ENCODE assay signal across 8 mouse cellular contexts in the genomic region with DNA sequence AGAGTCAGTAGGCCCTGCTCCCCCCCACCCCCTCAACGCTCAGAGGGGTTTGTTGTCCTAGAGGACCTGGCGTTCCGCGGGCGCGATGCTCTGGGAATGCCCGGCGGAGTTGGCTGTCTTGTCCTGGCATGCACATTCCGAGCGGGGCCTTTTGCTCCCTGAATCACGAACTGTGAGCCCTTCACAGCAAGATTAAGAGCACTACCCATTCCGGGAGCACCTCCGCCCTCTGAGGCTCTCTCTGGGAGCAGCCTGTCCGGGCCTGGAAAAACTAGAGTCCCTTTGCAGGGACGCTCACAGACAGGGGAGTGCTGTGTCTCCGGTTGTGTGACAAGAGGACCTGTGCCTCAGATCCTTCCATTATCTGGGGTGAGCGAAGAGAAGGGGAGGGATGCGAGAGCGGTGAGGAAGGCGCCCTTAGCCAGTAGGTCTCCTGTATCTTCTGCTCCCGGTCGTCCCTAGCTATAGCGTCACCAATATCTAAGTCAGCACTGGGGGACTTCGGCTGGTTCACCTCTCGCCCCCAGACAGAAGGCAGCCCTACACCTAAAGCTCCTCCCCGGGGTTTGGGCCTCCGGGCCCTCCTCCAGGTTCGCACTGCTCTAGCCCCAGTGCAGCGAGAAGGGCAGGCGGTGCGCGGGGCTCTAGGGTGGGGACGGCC. TPM values are rescaled to one million over a fixed set of nuclear protein-coding genes. Genes with fewer than 3 reads are reported as not detected.
DNase-seq lines count a peak whose midpoint lies in the region; ATAC-seq and TF ChIP-seq lines count a peak whose summit lies in the region.

No protein-coding gene starts in this region.

- H3K4me2 ChIP-seq in liver, embryonic 11.5 days, result peak overlapping the region; percentile 86

- TF ChIP-seq CTCF in olfactory bulb, adult 2 months (IDR thresholded peaks at IDR 0.05; ENCODE audit: insufficient read depth, low read depth, low read length), result no peak

- peak overlapping the region; percentile 46; the same call in 1 of the 2 replicates for H3K27ac ChIP-seq in liver, embryonic 11.5 days (ENCODE audit: low read depth, low read length)
- peak overlapping the region; percentile 34 for H3K27ac ChIP-seq in olfactory bulb, adult 2 months (ENCODE audit: insufficient read depth, low read depth, low read length)

- under 1% methylated on average over 33 of the region's 33 CpGs for WGBS in liver, embryonic 11.5 days
- 2% methylated on average over 33 of the region's 33 CpGs for WGBS in olfactory bulb, adult 2 months

- TF ChIP-seq POLR2A in olfactory bulb, adult 2 months (IDR thresholded peaks at IDR 0.05; ENCODE audit: insufficient read depth, low read depth, low read length), result peak; percentile 14; the same call in 1 of the 2 replicates

- peak overlapping the region; percentile 13 for H3K9ac ChIP-seq in liver, embryonic 11.5 days (ENCODE audit: low read depth, low read length)

- ATAC-seq in granulocyte monocyte progenitor cell, adult 5-6 weeks (replicated peaks; ENCODE audit: poor library complexity, severe bottlenecking), result peak; percentile 1; the same call in 1 of the 2 replicates
- no peak for ATAC-seq in liver, embryonic 11.5 days (replicated peaks; ENCODE audit: low FRiP score)

- DNase-seq in heart, adult 11 months, result peak; percentile 94
- no peak for DNase-seq in heart, postnatal 4 days
- DNase-seq in Muller cell, postnatal 12 days (ENCODE audit: inconsistent ontology term), result peak; percentile 71
- DNase-seq in liver, embryonic 11.5 days (ENCODE audit: low spot score), result peak; percentile 52
- DNase-seq in MN1 (ENCODE audit: low spot score), result no peak
- no peak for DNase-seq in gastrocnemius, adult 8-10 months (ENCODE audit: low spot score in 2 of 2)

- H3K27me3 ChIP-seq in liver, embryonic 11.5 days (replicated peaks; ENCODE audit: control insufficient read depth, insufficient read depth, low read length), result peaks cover 67% of the 10 kb centered on the region

- peaks cover 22% of the 10 kb centered on the region for H3K4me1 ChIP-seq in liver, embryonic 11.5 days (replicated peaks; ENCODE audit: control insufficient read depth, insufficient read depth, low read length)
- H3K4me1 ChIP-seq in olfactory bulb, adult 2 months (ENCODE audit: control insufficient read depth, insufficient read depth, low read length), result peaks cover 40% of the 10 kb centered on the region

- H3K9me3 ChIP-seq in liver, embryonic 11.5 days (ENCODE audit: control insufficient read depth, low read length), result no peaks in the 10 kb centered on the region

- H3K4me3 ChIP-seq in liver, embryonic 11.5 days (ENCODE audit: low read depth, low read length), result peak overlapping the region; percentile 59
- peak overlapping the region; percentile 60 for H3K4me3 ChIP-seq in olfactory bulb, adult 2 months (ENCODE audit: insufficient read depth, low read depth, low read length)

- H3K36me3 ChIP-seq in liver, embryonic 11.5 days (ENCODE audit: control insufficient read depth, insufficient read depth, low read length), result 0 out of 2 replicates have a peak, but pooled peaks cover 2% of the 10 kb centered on the region

RNA-seq across cellular contexts. Expression of gene Arhgap27, which starts 0.8 kb away (rescaled TPM):
- total RNA-seq in heart, postnatal 4 days (2021), result 10 to 100 TPM; 23.5 to 25.4 TPM
- 21.3 and 29.3 TPM in 2 replicates for total RNA-seq in granulocyte monocyte progenitor cell, adult 5-6 weeks (2014; fragmentation: Nextera tagmentation)
- 11.0 and 19.0 TPM in 2 replicates for total RNA-seq in granulocyte monocyte progenitor cell, adult 5-6 weeks (2017)
- 5.0 and 5.1 TPM in 2 replicates for polyA plus RNA-seq in liver, embryonic 11.5 days (2014; fragmentation: Nextera tagmentation; extraction: Ambion mirVana)
- not detected in 2 replicates for polyA plus RNA-seq in olfactory bulb, adult 2 months (2012; ENCODE audit: insufficient read depth, insufficient read length, low replicate concordance, missing spikeins)
- total RNA-seq in gastrocnemius, adult 8-10 months (2022), result 1 to 10 TPM; 2.5 to 4.7 (median 4.4) TPM

RNA-seq across cellular contexts. Expression of gene Plekhm1, which starts 49.8 kb away (rescaled TPM):
- 1 to 10 TPM; 8.6 to 9.5 TPM for total RNA-seq in heart, postnatal 4 days (2021)
- 8.6 and 13.2 TPM in 2 replicates for total RNA-seq in granulocyte monocyte progenitor cell, adult 5-6 weeks (2014; fragmentation: Nextera tagmentation)
- 3.9 and 4.8 TPM in 2 replicates for total RNA-seq in granulocyte monocyte progenitor cell, adult 5-6 weeks (2017)
- polyA plus RNA-seq in liver, embryonic 11.5 days (2014; fragmentation: Nextera tagmentation; extraction: Ambion mirVana), result 7.6 and 9.1 TPM in 2 replicates
- polyA plus RNA-seq in olfactory bulb, adult 2 months (2012; ENCODE audit: insufficient read depth, insufficient read length, low replicate concordance, missing spikeins), result not detected in 2 replicates
- 10 to 100 TPM; 14.1 to 16.4 (median 15.1) TPM for total RNA-seq in gastrocnemius, adult 8-10 months (2022)

Comparison
In these comparisons a context has a peak if more than half of its experiments do, and no peak if none do; other contexts are left out.
1. DNase-seq: peak in heart, adult 11 months (single experiment), Muller cell, postnatal 12 days (single experiment) and liver, embryonic 11.5 days (single experiment); none in heart, postnatal 4 days (single experiment), MN1 (single experiment) and gastrocnemius, adult 8-10 months (0 of 2).